Mouse (Mus musculus) spleen, adult 2 months (tissue): ENCODE results near the gene Ilkap.

ENCODE experiments used
- CTCF ChIP-seq: fragments of 200-500 bp; IDR thresholded peaks from 2 replicates; pipeline ENCODE4 v1.5.1; 2011; ENCODE audit warnings: mild to moderate bottlenecking, inconsistent platforms; ENCODE audit not compliant: insufficient read depth, insufficient read length, insufficient replicate concordance; ENCODE audit errors: extremely low read depth
- POLR2A ChIP-seq: fragments of 200-500 bp; IDR thresholded peaks from 2 replicates; pipeline ENCODE4 v1.6.1; 2011; ENCODE audit warnings: low read depth, low read length, inconsistent platforms

GRCm38 (mm10) chr1:91364822-91365644 lies 33.6 kb downstream of the Ilkap start:
- TF ChIP-seq CTCF (no peak), POLR2A (no peak)
